Mouse (Mus musculus) heart, adult 2 months (tissue): Measurements from ENCODE around the gene Fgd3. TPM values are rescaled to one million over a fixed set of nuclear protein-coding genes. Genes with fewer than 3 reads are reported as not detected.

Source experiments
- DNase-seq, 2 experiments: peaks; one replicate each; pipeline ENCODE4 v3.0.0; 2021
- H3K27ac ChIP-seq: fragments of 200-600 bp; 2 replicates; pipeline ENCODE4 v1.8.1; 2022
- H3K27me3 ChIP-seq: fragments of 200-500 bp; 2 replicates; pipeline ENCODE4 v1.6.1; 2012; ENCODE audit warnings: mild to moderate bottlenecking, low read length, inconsistent platforms, mixed read lengths; ENCODE audit not compliant: control insufficient read depth, insufficient read depth
- H3K36me3 ChIP-seq: fragments of 200-500 bp; 2 replicates; pipeline ENCODE4 v1.6.1; 2012; ENCODE audit warnings: low read length, inconsistent platforms; ENCODE audit not compliant: control insufficient read depth, insufficient read depth
- H3K4me1 ChIP-seq: fragments of 200-500 bp; 2 replicates; pipeline ENCODE4 v1.6.1; 2011; ENCODE audit warnings: low read length; ENCODE audit not compliant: control insufficient read depth, insufficient read depth
- H3K4me3 ChIP-seq: fragments of 200-600 bp; 2 replicates; pipeline ENCODE4 v1.8.1; 2022
- H3K79me2 ChIP-seq: fragments of 200-500 bp; replicated peaks from 2 replicates; pipeline ENCODE4 v1.6.1; 2012; ENCODE audit warnings: mild to moderate bottlenecking, inconsistent platforms, low read length, moderate library complexity, mixed read lengths; ENCODE audit not compliant: control insufficient read depth, insufficient read depth
- H3K9ac ChIP-seq: fragments of 200-500 bp; 2 replicates; pipeline ENCODE4 v1.6.1; 2012; ENCODE audit warnings: low read depth, mild to moderate bottlenecking, control low read depth, inconsistent platforms, low read length, mixed read lengths
- CTCF ChIP-seq: fragments of 200-600 bp; IDR thresholded peaks from 2 replicates; pipeline ENCODE4 v1.8.1; 2022; ENCODE audit warnings: antibody characterized with exemption, mild to moderate bottlenecking, moderate library complexity
- EP300 ChIP-seq: fragments of 200-500 bp; IDR thresholded peaks from 2 replicates; pipeline ENCODE4 v1.6.1; 2011; ENCODE audit warnings: low read depth, low read length, control low read depth; ENCODE audit not compliant: insufficient read depth
- POLR2A ChIP-seq: fragments of 200-500 bp; IDR thresholded peaks from 2 replicates; pipeline ENCODE4 v1.6.1; 2011; ENCODE audit warnings: mild to moderate bottlenecking, low read depth, low read length, control low read depth; ENCODE audit not compliant: insufficient read depth
- WGBS: fragments of 180-500 bp; shearing (Covaris S2); methylation state at CpG from one replicate; pipeline ENCODE4 v1.1.7; 2018; 5-methylcytosine and 5-hydroxymethylcytosine counted together
- intact Hi-C: fragments of 180-260 bp; cut with DNase I; formaldehyde crosslinking; loops from one replicate; pipeline ENCODE4 v1.15.1; 2025
- polyA plus RNA-seq: library from polyadenylated mRNA; depleted of rRNA; stranded (reverse); fragments of >200 nt; gene quantifications from 2 replicates; pipeline ENCODE4 v1.2.3, GENCODE M21; 2012
- total RNA-seq, 2 experiments: library from RNA; stranded (reverse); gene quantifications; 2 replicates each; pipeline ENCODE4 v1.2.3; 2021

Gene Fgd3
- total and polyA plus RNA-seq, 3 experiments: 0.96 to 1.0 (median 0.96) TPM

DNA sequence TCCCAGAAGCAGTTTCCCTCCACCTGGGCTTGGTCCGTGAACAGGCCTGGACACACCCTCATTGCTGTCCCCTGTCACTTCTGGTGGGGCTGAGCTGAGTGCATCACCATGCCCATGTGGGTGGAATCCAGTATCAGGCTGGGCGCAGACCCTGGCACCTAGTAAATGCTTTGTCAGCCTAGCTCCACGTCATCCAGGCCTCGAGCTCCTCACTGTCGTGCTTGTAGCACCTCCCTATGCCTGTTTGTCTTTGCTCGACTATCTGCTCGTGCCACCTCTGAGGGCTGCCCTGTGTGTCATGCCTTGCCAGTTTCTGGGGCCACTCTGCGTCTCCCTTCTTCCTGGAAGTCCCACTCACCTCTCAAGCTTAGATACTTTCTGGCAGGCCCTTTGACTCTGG lies 24.5 kb upstream of the Fgd3 start:
- Histone ChIP-seq H3K36me3 (peaks cover 31% of the 10 kb centered on the region), H3K4me1 (peaks cover 44% of the 10 kb centered on the region), H3K9ac (peak overlapping the region; percentile 4), H3K79me2 (peaks cover 12% of the 10 kb centered on the region), H3K27me3 (no peaks in the 10 kb centered on the region), H3K4me3 (no peak overlapping the region), H3K27ac (peak overlapping the region; percentile 92)
- 27% methylated on average over 8 of the region's 8 CpGs for WGBS
- peak in 1 of 2 experiments; percentile 41 for DNase-seq
- intact Hi-C loops: no loop called here
- no peak for TF ChIP-seq CTCF
- TF ChIP-seq POLR2A: no peak
- TF ChIP-seq EP300: no peak

DNA sequence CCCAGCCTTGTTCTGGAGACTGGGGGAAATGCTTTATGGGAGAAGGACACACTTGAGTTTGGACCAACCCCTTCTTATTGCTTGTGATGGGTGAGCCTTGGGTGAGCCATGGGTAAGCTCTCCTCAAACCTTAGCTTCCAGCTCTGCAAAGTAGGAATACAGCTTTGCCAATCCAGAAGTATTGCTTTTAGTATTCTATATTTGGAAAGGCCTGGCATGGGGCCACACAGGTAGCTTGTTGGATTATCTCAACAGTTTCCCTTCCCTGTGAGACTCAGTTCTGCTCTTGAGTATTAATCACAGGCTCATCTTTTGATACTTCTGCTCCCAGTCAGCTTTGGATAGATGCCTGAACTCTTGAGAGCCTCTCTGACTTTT lies 22.6 kb upstream of the Fgd3 start:
- Histone ChIP-seq H3K27ac (peak overlapping the region; percentile 92), H3K4me3 (peak overlapping the region; percentile 79), H3K27me3 (no peaks in the 10 kb centered on the region), H3K9ac (peak overlapping the region; percentile 90), H3K4me1 (peaks cover 37% of the 10 kb centered on the region), H3K36me3 (peaks cover 16% of the 10 kb centered on the region), H3K79me2 (peaks cover 11% of the 10 kb centered on the region)
- no peak for DNase-seq
- no peak for TF ChIP-seq CTCF
- no peak for TF ChIP-seq POLR2A
- TF ChIP-seq EP300: no peak
- intact Hi-C loops: loop anchor here (2.0 kb wide), 1 partner anchor 24 kb away; no protein-coding TSS in a partner anchor

DNA sequence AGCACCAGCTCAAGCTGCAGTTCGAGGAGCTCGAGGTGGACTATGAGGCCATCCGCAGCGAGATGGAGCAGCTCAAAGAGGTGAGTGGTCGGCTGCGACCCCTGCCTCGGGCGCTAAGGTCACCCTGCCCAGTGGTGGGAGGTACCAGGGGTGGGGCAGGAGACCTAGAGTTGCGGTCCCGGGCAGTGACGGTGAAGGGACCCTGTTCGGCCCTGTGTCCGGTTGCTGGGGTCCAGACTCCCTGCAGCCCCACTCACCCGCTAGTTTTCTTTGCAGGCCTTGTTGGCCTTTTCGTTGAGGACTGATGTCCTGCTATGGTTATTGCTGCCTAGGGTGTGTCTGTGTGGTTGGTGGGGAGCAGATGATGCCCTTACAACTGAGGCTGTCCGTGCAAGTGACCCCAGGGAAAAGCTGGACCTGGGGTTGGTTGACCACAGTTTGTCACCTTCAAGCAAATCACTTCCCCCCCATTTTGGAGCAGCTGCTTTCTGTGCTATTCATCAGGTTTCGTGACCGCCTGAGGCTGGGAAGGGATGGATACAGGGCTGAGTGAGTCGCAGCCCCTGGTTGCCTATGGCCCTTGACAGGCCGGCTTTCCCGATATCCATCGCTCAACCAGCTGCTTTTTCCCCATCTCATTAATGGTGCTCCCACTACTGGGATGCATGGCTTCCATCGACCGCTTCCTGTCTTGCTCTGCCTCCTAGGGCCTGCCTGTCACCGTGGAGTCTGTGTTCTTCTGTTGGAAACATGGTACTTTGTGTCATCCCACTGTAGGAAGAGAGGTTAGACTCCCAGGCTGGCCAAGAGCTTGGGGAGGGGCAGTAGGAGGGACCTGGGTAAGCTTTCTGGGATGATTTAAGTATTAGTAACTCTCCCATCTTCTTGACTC lies 22.0 kb upstream of the Fgd3 start:
- Histone ChIP-seq H3K27me3 (no peaks in the 10 kb centered on the region), H3K9ac (peak overlapping the region; percentile 90), H3K4me3 (peak overlapping the region; percentile 79), H3K36me3 (peaks cover 15% of the 10 kb centered on the region), H3K4me1 (peaks cover 35% of the 10 kb centered on the region), H3K79me2 (peaks cover 7% of the 10 kb centered on the region), H3K27ac (peak overlapping the region; percentile 92)
- 2% methylated on average over 25 of the region's 25 CpGs for WGBS
- TF ChIP-seq POLR2A (no peak), CTCF (no peak)
- DNase-seq: no peak
- intact Hi-C loops: loop anchor here (2.0 kb wide), 2 partner anchors 25 to 79 kb away; partner anchors contain the start of gene Ippk

DNA sequence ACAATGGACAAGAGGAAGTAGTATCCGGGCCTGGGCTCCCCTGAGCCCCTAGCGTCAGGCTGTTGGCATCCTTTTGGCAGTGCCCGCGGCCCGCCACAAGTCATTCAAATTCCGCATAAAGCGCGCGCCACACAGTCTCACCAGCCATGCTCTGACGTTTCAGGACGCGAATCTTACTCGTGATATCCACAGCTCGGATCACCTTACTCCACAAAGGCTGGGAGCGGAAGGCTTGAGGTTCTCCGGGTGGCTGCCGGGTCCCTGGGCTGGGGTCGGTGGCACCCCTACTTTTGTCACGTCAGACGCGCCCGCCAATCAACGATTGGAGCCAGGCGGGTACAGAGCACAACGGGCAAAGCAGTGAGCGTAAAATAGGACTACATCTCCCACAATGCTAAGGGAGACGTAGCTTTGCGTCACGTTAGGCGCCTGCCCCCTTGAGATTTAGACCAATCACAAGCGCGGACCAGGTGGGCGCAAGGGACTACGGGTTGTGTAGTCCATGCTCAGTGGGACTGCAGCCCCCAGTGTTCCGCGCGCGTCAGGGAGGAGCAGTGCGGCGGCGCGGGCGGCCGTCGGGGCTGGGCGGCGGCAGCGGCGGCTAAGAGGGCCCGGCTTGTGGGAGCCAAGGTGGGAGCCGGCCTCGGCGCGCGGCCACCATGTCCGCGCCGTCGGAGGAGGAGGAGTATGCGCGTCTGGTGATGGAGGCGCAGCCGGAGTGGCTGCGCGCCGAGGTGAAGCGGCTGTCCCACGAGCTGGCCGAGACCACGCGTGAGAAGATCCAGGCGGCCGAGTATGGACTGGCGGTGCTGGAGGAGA lies 21.1 kb upstream of the Fgd3 start, which contains the start of gene Bicd2:
TSS of gene Bicd2 (plus strand) at position 574 of the 819 bp plus-strand sequence.
- peaks cover 14% of the 10 kb centered on the region for H3K36me3 ChIP-seq
- DNase-seq: peak; percentile 92 to 97
- peak within 1 kb of the TSS; percentile 79 for H3K4me3 ChIP-seq
- WGBS: under 1% methylated on average over 74 of the region's 74 CpGs
- H3K9ac ChIP-seq: peak within 1 kb of the TSS; percentile 90
- peaks cover 31% of the 10 kb centered on the region for H3K4me1 ChIP-seq
- peaks cover 7% of the 10 kb centered on the region for H3K79me2 ChIP-seq
- H3K27ac ChIP-seq: peak within 1 kb of the TSS; percentile 92
- no peaks in the 10 kb centered on the region for H3K27me3 ChIP-seq
- intact Hi-C loops: loop anchor here (2.0 kb wide), 1 partner anchor 80 kb away; the partner anchor contains the start of gene Ippk
- TF ChIP-seq EP300 (peak; percentile 62), CTCF (peak; percentile 17), POLR2A (peak; percentile 54)

DNA sequence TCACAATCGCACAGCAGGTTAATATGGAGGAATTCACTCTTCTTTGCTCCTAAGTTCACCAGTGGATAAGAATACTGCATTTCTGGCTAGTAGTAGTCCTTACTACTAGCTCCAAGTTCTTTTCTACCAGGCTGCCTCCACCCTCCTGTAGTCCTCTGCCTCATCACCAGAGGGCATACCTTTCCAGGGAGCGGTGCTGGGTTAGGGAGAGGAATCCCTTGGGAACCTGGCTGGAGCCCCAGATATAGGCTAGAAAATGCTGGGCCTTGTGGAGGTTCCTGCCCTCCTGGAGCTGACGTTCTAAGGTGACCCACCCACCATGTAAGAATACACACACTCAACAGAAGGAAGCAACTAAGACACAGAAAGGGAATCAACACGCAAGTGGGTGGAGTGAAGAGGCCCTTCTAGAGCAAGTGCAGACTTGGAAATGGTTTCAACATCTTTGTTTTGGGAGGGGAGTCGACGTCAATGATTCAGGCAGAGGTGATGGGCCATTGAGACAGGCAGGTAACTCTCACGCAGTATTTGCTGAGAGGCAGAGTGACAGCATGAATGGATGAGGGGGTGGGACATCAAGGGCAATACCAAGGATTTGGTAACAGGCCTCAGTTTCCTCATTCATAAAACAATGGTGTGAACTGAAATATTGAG lies 18.9 kb upstream of the Fgd3 start:
- intact Hi-C loops: loop anchor here (1.0 to 2.0 kb wide), 2 partner anchors 42 to 306 kb away; no protein-coding TSS in a partner anchor
- Histone ChIP-seq H3K4me3 (no peak overlapping the region), H3K79me2 (peaks cover 6% of the 10 kb centered on the region), H3K4me1 (peaks cover 11% of the 10 kb centered on the region), H3K9ac (no peak overlapping the region), H3K27ac (peak overlapping the region; percentile 32), H3K36me3 (peaks cover 8% of the 10 kb centered on the region), H3K27me3 (no peaks in the 10 kb centered on the region)
- 45% methylated on average over 7 of the region's 7 CpGs for WGBS
- TF ChIP-seq CTCF: peak; percentile 99
- TF ChIP-seq POLR2A: no peak
- peak; percentile 90; the same call in 1 of the 2 replicates for TF ChIP-seq EP300
- peak; percentile 71 to 78 for DNase-seq
